Mouse (Mus musculus): ENCODE measurements around the gene Hdhd5. TPM values are rescaled to one million over a fixed set of nuclear protein-coding genes. Genes with fewer than 3 reads are reported as not detected.

The Hdhd5 gene
- polyA plus RNA-seq, 1 experiment from 2014 or later, result 15.7 TPM

GRCm38 (mm10) chr6:120463884-120464283 lies 67.2 kb downstream of the Hdhd5 start:
- H3K4me1 ChIP-seq (ENCODE audit: control insufficient read depth, insufficient read depth, low read length), result no peaks in the 10 kb centered on the region
- no peak for ATAC-seq (ENCODE audit: insufficient read depth, low FRiP score, low TSS enrichment)
- no peak overlapping the region for H3K27ac ChIP-seq (ENCODE audit: low read depth, low read length)
- peak overlapping the region; percentile 47; the same call in 1 of the 2 replicates for H3K9ac ChIP-seq (ENCODE audit: low read length)
- no peak for DNase-seq (ENCODE audit: low spot score)
- H3K9me3 ChIP-seq (ENCODE audit: control insufficient read depth, low read length), result no peaks in the 10 kb centered on the region
- WGBS, result 9% methylated on average over 11 of the region's 11 CpGs
- H3K4me2 ChIP-seq (ENCODE audit: low read depth), result peak overlapping the region; percentile 54
- peak overlapping the region; percentile 49 for H3K4me3 ChIP-seq (ENCODE audit: low read depth, low read length)
- H3K36me3 ChIP-seq (ENCODE audit: control insufficient read depth, insufficient read depth, low read length), result no peaks in the 10 kb centered on the region
- H3K27me3 ChIP-seq (ENCODE audit: control insufficient read depth, insufficient read depth, low read length), result peaks cover 29% of the 10 kb centered on the region

GRCm38 (mm10) chr6:120463086-120463871 lies 67.8 kb downstream of the Hdhd5 start, which contains the start of gene Il17ra:
Gene Il17ra, plus strand, starts transcription at chr6:120463247.
- Histone ChIP-seq H3K27ac (ENCODE audit: low read depth, low read length) (no peak within 1 kb of the TSS), H3K36me3 (ENCODE audit: control insufficient read depth, insufficient read depth, low read length) (no peaks in the 10 kb centered on the region), H3K4me1 (ENCODE audit: control insufficient read depth, insufficient read depth, low read length) (no peaks in the 10 kb centered on the region), H3K9me3 (ENCODE audit: control insufficient read depth, low read length) (no peaks in the 10 kb centered on the region), H3K9ac (ENCODE audit: low read length) (peak within 1 kb of the TSS; percentile 47), H3K27me3 (ENCODE audit: control insufficient read depth, insufficient read depth, low read length) (peaks cover 29% of the 10 kb centered on the region), H3K4me3 (ENCODE audit: low read depth, low read length) (peak within 1 kb of the TSS; percentile 49), H3K4me2 (ENCODE audit: low read depth) (peak within 1 kb of the TSS; percentile 54)
- peak; percentile 74 for ATAC-seq (ENCODE audit: insufficient read depth, low FRiP score, low TSS enrichment)
- peak; percentile 73 for DNase-seq (ENCODE audit: low spot score)
- under 1% methylated on average over 81 of the region's 90 CpGs for WGBS

GRCm38 (mm10) chr6:120462251-120462650 lies 68.9 kb downstream of the Hdhd5 start:
- Histone ChIP-seq H3K4me2 (ENCODE audit: low read depth) (no peak overlapping the region), H3K9me3 (ENCODE audit: control insufficient read depth, low read length) (no peaks in the 10 kb centered on the region), H3K4me3 (ENCODE audit: low read depth, low read length) (no peak overlapping the region), H3K4me1 (ENCODE audit: control insufficient read depth, insufficient read depth, low read length) (no peaks in the 10 kb centered on the region), H3K27ac (ENCODE audit: low read depth, low read length) (no peak overlapping the region), H3K27me3 (ENCODE audit: control insufficient read depth, insufficient read depth, low read length) (peaks cover 29% of the 10 kb centered on the region), H3K36me3 (ENCODE audit: control insufficient read depth, insufficient read depth, low read length) (no peaks in the 10 kb centered on the region), H3K9ac (ENCODE audit: low read length) (no peak overlapping the region)
- no peak for DNase-seq (ENCODE audit: low spot score)
- 58% methylated on average over 6 of the region's 6 CpGs for WGBS
- no peak for ATAC-seq (ENCODE audit: insufficient read depth, low FRiP score, low TSS enrichment)

GRCm38 (mm10) chr6:120461217-120461616 lies 69.9 kb downstream of the Hdhd5 start:
- 65% methylated on average over 15 of the region's 15 CpGs for WGBS
- H3K4me3 ChIP-seq (ENCODE audit: low read depth, low read length), result no peak overlapping the region

More at GRCm38 (mm10) chr6:120461217-120461616, 69.9 kb downstream of the Hdhd5 start:
- DNase-seq (ENCODE audit: low spot score) (no peak), ATAC-seq (ENCODE audit: insufficient read depth, low FRiP score, low TSS enrichment) (no peak)
- Histone ChIP-seq H3K27me3 (ENCODE audit: control insufficient read depth, insufficient read depth, low read length) (peaks cover 29% of the 10 kb centered on the region), H3K9me3 (ENCODE audit: control insufficient read depth, low read length) (no peaks in the 10 kb centered on the region), H3K27ac (ENCODE audit: low read depth, low read length) (no peak overlapping the region), H3K36me3 (ENCODE audit: control insufficient read depth, insufficient read depth, low read length) (no peaks in the 10 kb centered on the region), H3K4me2 (ENCODE audit: low read depth) (no peak overlapping the region), H3K4me1 (ENCODE audit: control insufficient read depth, insufficient read depth, low read length) (no peaks in the 10 kb centered on the region), H3K9ac (ENCODE audit: low read length) (no peak overlapping the region)

Other genes with a start within 250 kb of the Hdhd5 start
- gene D330020A13Rik, start 237.0 kb downstream of the Hdhd5 start, polyA plus RNA-seq (2014; fragmentation: Nextera tagmentation; extraction: Ambion mirVana), result not detected in 2 replicates
- 0.07 and 0.15 TPM in 2 replicates for gene B4galnt3, start 236.8 kb downstream of the Hdhd5 start, polyA plus RNA-seq (2014; fragmentation: Nextera tagmentation; extraction: Ambion mirVana)
- 57.3 and 61.6 TPM in 2 replicates for gene Kdm5a, start 167.2 kb downstream of the Hdhd5 start, polyA plus RNA-seq (2014; fragmentation: Nextera tagmentation; extraction: Ambion mirVana)
- 22.5 and 26.0 TPM in 2 replicates for gene Ccdc77, start 166.9 kb downstream of the Hdhd5 start, polyA plus RNA-seq (2014; fragmentation: Nextera tagmentation; extraction: Ambion mirVana)
- gene Il17ra, start 68.1 kb downstream of the Hdhd5 start, polyA plus RNA-seq (2014; fragmentation: Nextera tagmentation; extraction: Ambion mirVana), result 1.8 and 2.2 TPM in 2 replicates
- 0.85 and 0.92 TPM in 2 replicates for gene Tmem121b, start 37.5 kb downstream of the Hdhd5 start, polyA plus RNA-seq (2014; fragmentation: Nextera tagmentation; extraction: Ambion mirVana)
- gene Cecr2, start 135.1 kb upstream of the Hdhd5 start, polyA plus RNA-seq (2014; fragmentation: Nextera tagmentation; extraction: Ambion mirVana), result 18.2 and 20.7 TPM in 2 replicates
- 1.8 and 1.9 TPM in 2 replicates for gene Slc25a18, start 242.3 kb upstream of the Hdhd5 start, polyA plus RNA-seq (2014; fragmentation: Nextera tagmentation; extraction: Ambion mirVana)

All from neural tube, embryonic 11.5 days (tissue).